Mouse (Mus musculus) activated CD4-positive, CD25-positive, alpha-beta regulatory T cell, adult 4 months (primary cell): ENCODE data around the gene Apol6. TPM values are rescaled to one million over a fixed set of nuclear protein-coding genes. Genes with fewer than 3 reads are reported as not detected.

Experiments used
- polyA plus RNA-seq, 2 experiments: library from polyadenylated mRNA; unstranded; fragments of 100-300 nt; shearing (Covaris generic); gene quantifications; one replicate each; pipeline ENCODE4 v1.2.1; 2017

Gene Apol6
- polyA plus RNA-seq, 2 experiments from 2014 or later, result not detected

Other genes starting within 250 kb of the Apol6 start
- gene Zfp251, start 173.3 kb upstream of the Apol6 start, polyA plus RNA-seq, result 1 to 10 TPM; 5.7 to 8.0 TPM
- gene Zfp7, start 165.5 kb upstream of the Apol6 start, polyA plus RNA-seq, result 10 to 100 TPM; 13.5 to 14.1 TPM
- 1 to 10 TPM in 1 of 2 experiments, under 1 TPM in 1; 0.40 to 1.5 TPM for gene Gm49527, start 165.4 kb upstream of the Apol6 start, polyA plus RNA-seq
- 1 to 10 TPM; 1.6 to 1.7 TPM for gene Zfp647, start 119.3 kb upstream of the Apol6 start, polyA plus RNA-seq
- 10 to 100 TPM; 57.2 to 72.4 TPM for gene 1110038F14Rik, start 96.2 kb upstream of the Apol6 start, polyA plus RNA-seq
- gene Mb, start 5.9 kb downstream of the Apol6 start, polyA plus RNA-seq, result not detected